8 mouse cellular contexts compared by ENCODE assay signal in genomic region chr5:142313944-142314343, GRCm38 (mm10).
DNase-seq lines count a peak whose midpoint lies in the region; ATAC-seq lines count a peak whose summit lies in the region.
"Had no signal": no experiment of that assay in that cellular context is flagged by ENCODE, and none has a peak within 500 bp of the region (broad histone marks: within the 10 kb centered on the region; RNA-seq: fewer than 3 reads in every experiment).

No protein-coding gene starts in this region.

- DNase-seq in right cerebral cortex, adult 18-20 months: peak; percentile 85
- no peak for DNase-seq in right cerebral cortex, postnatal 4 days
- peak; percentile 13 to 33 for DNase-seq in layer of hippocampus, postnatal 14 days (ENCODE audit: low spot score in 2 of 2)
- no peak for DNase-seq in yolk sac, embryonic 10.5 days (ENCODE audit: low spot score)
- DNase-seq in hindbrain, embryonic 11.5 days (ENCODE audit: low spot score): no peak
- DNase-seq in natural killer cell, adult 2 months (ENCODE audit: low spot score in 2 of 2): no peak

- H3K4me1 ChIP-seq in hindbrain, embryonic 11.5 days (replicated peaks; ENCODE audit: control insufficient read depth, insufficient read depth, low read length): no peaks in the 10 kb centered on the region
- H3K4me1 ChIP-seq: limb, embryonic 13.5 days had no signal

- WGBS in hindbrain, embryonic 11.5 days: 83% methylated on average over 8 of the region's 8 CpGs

- H3K27ac ChIP-seq in hindbrain, embryonic 11.5 days (ENCODE audit: low read depth, low read length): no peak overlapping the region
- H3K27ac ChIP-seq: limb, embryonic 13.5 days had no signal

- H3K27me3 ChIP-seq in hindbrain, embryonic 11.5 days (ENCODE audit: control insufficient read depth, insufficient read depth, low read length): no peaks in the 10 kb centered on the region
- H3K27me3 ChIP-seq: limb, embryonic 13.5 days had no signal

- no peak overlapping the region for H3K9ac ChIP-seq in hindbrain, embryonic 11.5 days (ENCODE audit: low read depth, low read length)
- H3K9ac ChIP-seq: limb, embryonic 13.5 days had no signal

- no peaks in the 10 kb centered on the region for H3K9me3 ChIP-seq in hindbrain, embryonic 11.5 days (ENCODE audit: control insufficient read depth, low read length)
- H3K9me3 ChIP-seq: limb, embryonic 13.5 days had no signal

- no peak overlapping the region for H3K4me3 ChIP-seq in hindbrain, embryonic 11.5 days (ENCODE audit: low read depth, low read length)
- H3K4me3 ChIP-seq: limb, embryonic 13.5 days had no signal

- H3K4me2 ChIP-seq in hindbrain, embryonic 11.5 days (replicated peaks; ENCODE audit: low read depth, low read length): no peak overlapping the region
- H3K4me2 ChIP-seq: limb, embryonic 13.5 days had no signal

- H3K36me3 ChIP-seq in hindbrain, embryonic 11.5 days (ENCODE audit: control insufficient read depth, insufficient read depth, low read length): no peaks in the 10 kb centered on the region
- H3K36me3 ChIP-seq: limb, embryonic 13.5 days had no signal

- peak; percentile 95 for ATAC-seq in frontal cortex, adult (ENCODE audit: low TSS enrichment)
- ATAC-seq in hindbrain, embryonic 11.5 days (ENCODE audit: low FRiP score): no peak

Comparison
In these comparisons a context has a peak if more than half of its experiments do, and no peak if none do; other contexts are left out.
1. DNase-seq: peak in right cerebral cortex, adult 18-20 months (single experiment) and layer of hippocampus, postnatal 14 days (2 of 2); none in right cerebral cortex, postnatal 4 days (single experiment), yolk sac, embryonic 10.5 days (single experiment), hindbrain, embryonic 11.5 days (single experiment) and natural killer cell, adult 2 months (0 of 2).